Mouse (Mus musculus): ENCODE measurements around the gene Hps3. TPM values are rescaled to one million over a fixed set of nuclear protein-coding genes. Genes with fewer than 3 reads are reported as not detected.
A peak's percentile ranks its signal among the peaks of the same experiment; 100 is the strongest.

Hps3 gene
- polyA plus RNA-seq, 2 experiments: 5.3 to 5.6 TPM

DNA sequence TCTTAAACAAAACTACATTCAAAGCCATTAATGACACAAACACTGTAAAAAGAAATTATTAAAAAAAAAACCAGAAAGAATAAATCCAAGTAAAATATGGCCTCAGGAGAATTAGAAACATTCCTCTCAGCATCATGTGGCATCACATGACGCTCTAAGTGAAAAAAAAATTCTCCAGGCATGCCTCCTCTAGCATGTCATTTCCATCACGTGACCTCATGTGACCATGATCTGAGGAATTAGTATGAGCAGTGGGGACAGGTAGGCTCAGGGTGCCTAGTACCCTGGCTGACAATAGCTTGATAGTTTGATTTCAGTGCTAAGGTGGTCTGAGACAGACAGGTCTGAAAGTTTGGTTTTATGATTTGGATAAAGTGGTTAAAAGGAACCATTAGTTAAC, 54.0 kb downstream of the Hps3 start:
- WGBS (ENCODE audit: insufficient replicate concordance): 57% methylated on average over 2 of the region's 2 CpGs
- Histone ChIP-seq H3K9ac (replicated peaks) (no peak overlapping the region), H3K27me3 (ENCODE audit: control insufficient read depth, insufficient read depth, low read length) (no peaks in the 10 kb centered on the region), H3K36me3 (replicated peaks; ENCODE audit: control insufficient read depth, insufficient read depth, low read depth) (no peaks in the 10 kb centered on the region), H3K4me1 (replicated peaks; ENCODE audit: control insufficient read depth in 2 of 2, insufficient read depth in 2 of 2, low read length in 1 of 2) (no peaks in the 10 kb centered on the region; a peak in 1 of 4 replicates), H3K4me3 (ENCODE audit: insufficient read depth in 1 of 2, low read depth in 2 of 2, low read length in 2 of 2) (no peak overlapping the region), H3K9me3 (ENCODE audit: control insufficient read depth, low read length) (no peaks in the 10 kb centered on the region), H3K27ac (no peak overlapping the region), H3K4me2 (ENCODE audit: low read depth) (no peak overlapping the region)
- TF ChIP-seq CTCF (IDR thresholded peaks at IDR 0.05; ENCODE audit: low read depth) (no peak), EP300 (IDR thresholded peaks at IDR 0.05; ENCODE audit: low read depth) (no peak)
- no peak for ATAC-seq (ENCODE audit: insufficient read depth)
- DNase-seq (ENCODE audit: low read depth in 3 of 3, low spot score in 3 of 3): no peak

DNA sequence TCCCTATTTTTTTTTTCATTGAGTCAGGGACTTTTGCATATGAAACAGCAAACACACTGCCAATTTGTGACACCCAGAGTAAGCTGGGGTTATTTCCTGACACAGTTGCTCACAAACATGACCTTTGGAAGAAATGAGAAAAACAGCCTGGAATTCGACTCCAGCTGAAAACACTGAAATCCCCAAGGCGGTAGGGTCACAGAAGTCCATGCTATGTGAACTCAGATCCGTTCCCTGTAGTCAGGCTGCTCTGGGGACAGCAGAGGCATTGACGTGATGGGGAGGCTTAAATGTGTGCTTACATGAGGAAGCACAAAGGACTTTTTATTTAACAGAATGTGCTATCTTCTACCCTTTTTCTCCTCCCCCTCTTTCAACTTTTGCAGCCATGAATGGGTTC, 56.6 kb downstream of the Hps3 start:
- ATAC-seq (ENCODE audit: insufficient read depth): peak; percentile 45; the same call in 1 of the 2 replicates
- no peak for TF ChIP-seq EP300 (IDR thresholded peaks at IDR 0.05; ENCODE audit: low read depth)
- TF ChIP-seq CTCF (IDR thresholded peaks at IDR 0.05; ENCODE audit: low read depth): no peak
- H3K36me3 ChIP-seq (replicated peaks; ENCODE audit: control insufficient read depth, insufficient read depth, low read depth): no peaks in the 10 kb centered on the region
- no peak overlapping the region for H3K9ac ChIP-seq (replicated peaks)
- peak; percentile 15 to 17 (median 16) for DNase-seq (ENCODE audit: low read depth in 3 of 3, low spot score in 3 of 3)
- H3K27ac ChIP-seq: no peak overlapping the region
- 41% methylated on average over 4 of the region's 4 CpGs for WGBS (ENCODE audit: insufficient replicate concordance)
- no peak overlapping the region for H3K4me2 ChIP-seq (ENCODE audit: low read depth)
- no peaks in the 10 kb centered on the region; a peak in 1 of 4 replicates for H3K4me1 ChIP-seq (replicated peaks; ENCODE audit: control insufficient read depth in 2 of 2, insufficient read depth in 2 of 2, low read length in 1 of 2)
- H3K4me3 ChIP-seq (ENCODE audit: insufficient read depth in 1 of 2, low read depth in 2 of 2, low read length in 2 of 2): no peak overlapping the region
- H3K9me3 ChIP-seq (ENCODE audit: control insufficient read depth, low read length): no peaks in the 10 kb centered on the region
- no peaks in the 10 kb centered on the region for H3K27me3 ChIP-seq (ENCODE audit: control insufficient read depth, insufficient read depth, low read length)

DNA sequence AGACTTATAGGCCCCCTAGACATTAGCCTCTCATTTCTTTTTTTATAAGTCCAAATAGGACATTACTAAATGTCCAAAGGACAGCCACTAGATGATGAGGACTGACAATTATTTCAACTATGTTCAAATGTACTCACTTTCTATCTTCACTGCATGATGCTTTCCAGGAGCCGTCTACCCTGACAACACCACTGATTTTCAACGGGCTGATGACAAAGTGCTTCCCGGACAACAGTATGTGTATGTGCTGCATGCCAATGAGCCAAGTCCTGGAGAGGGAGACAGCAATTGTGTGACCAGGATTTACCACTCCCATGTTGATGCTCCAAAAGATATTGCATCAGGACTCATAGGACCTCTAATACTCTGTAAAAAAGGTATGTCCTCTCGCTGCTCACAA, 69.0 kb downstream of the Hps3 start:
- no peak overlapping the region for H3K27ac ChIP-seq
- no peak overlapping the region for H3K4me2 ChIP-seq (ENCODE audit: low read depth)
- H3K27me3 ChIP-seq (ENCODE audit: control insufficient read depth, insufficient read depth, low read length): no peaks in the 10 kb centered on the region
- TF ChIP-seq EP300 (IDR thresholded peaks at IDR 0.05; ENCODE audit: low read depth): no peak
- TF ChIP-seq CTCF (IDR thresholded peaks at IDR 0.05; ENCODE audit: low read depth): no peak
- no peak overlapping the region for H3K9ac ChIP-seq (replicated peaks)
- DNase-seq (ENCODE audit: low read depth in 3 of 3, low spot score in 3 of 3) (no peak), ATAC-seq (ENCODE audit: insufficient read depth) (no peak)
- no peaks in the 10 kb centered on the region for H3K9me3 ChIP-seq (ENCODE audit: control insufficient read depth, low read length)
- H3K4me3 ChIP-seq (ENCODE audit: insufficient read depth in 1 of 2, low read depth in 2 of 2, low read length in 2 of 2): no peak overlapping the region
- 66% methylated on average over 4 of the region's 4 CpGs for WGBS (ENCODE audit: insufficient replicate concordance)
- H3K4me1 ChIP-seq (replicated peaks; ENCODE audit: control insufficient read depth in 2 of 2, insufficient read depth in 2 of 2, low read length in 1 of 2): peaks cover 0 to 2% of the 10 kb centered on the region in 2 experiments; a peak in 2 of 4 replicates
- H3K36me3 ChIP-seq (replicated peaks; ENCODE audit: control insufficient read depth, insufficient read depth, low read depth): no peaks in the 10 kb centered on the region

DNA sequence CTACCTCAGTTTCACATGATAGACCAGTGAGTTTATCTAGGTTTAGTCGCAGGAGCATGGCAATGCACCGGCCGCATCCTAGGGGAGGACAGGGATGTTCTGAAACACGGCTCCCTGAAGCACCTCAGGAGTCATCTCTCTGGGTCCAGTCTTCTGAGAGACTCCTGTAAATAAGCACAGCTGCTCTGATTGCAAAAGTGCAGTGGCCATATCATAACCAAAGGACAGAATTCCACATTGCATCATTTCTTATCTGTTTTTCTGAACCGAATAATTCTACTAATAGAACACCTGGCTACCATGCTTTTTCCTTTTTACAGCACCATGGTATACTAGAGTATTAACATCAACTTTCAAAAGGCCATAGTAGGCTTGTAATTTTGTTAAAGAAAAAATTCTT, 69.9 kb downstream of the Hps3 start:
- 54% methylated on average over 5 of the region's 5 CpGs for WGBS (ENCODE audit: insufficient replicate concordance)
- ATAC-seq (ENCODE audit: insufficient read depth): no peak

DNA sequence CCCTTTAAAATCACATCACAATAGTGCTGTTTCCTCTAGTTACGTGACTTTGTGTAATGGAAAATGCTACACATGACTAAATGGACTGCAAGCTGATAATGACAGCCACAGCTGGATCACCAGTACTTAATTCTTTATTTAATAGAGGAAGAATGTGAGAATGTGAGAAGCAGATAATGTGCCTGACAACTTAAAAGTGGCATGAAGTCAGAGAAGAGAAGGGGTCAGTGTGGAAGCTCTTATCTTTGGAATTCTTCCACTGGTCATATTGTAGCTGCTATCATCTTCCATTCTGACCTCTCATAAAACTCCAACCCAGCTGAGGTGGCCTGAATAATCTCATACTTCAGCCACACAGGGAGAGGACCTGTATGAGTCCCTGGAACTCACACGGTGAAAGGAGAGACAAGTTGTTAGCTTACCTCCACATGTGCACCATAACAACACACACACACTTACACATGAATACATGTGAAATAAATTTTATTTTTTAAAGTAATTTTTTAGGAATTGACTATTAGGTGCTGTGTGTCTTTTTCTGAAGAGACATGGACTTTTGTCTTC, 70.4 kb downstream of the Hps3 start:
- H3K4me3 ChIP-seq (ENCODE audit: insufficient read depth in 1 of 2, low read depth in 2 of 2, low read length in 2 of 2): no peak overlapping the region
- H3K27ac ChIP-seq: no peak overlapping the region
- TF ChIP-seq CTCF (IDR thresholded peaks at IDR 0.05; ENCODE audit: low read depth) (no peak), EP300 (IDR thresholded peaks at IDR 0.05; ENCODE audit: low read depth) (no peak)
- no peaks in the 10 kb centered on the region for H3K36me3 ChIP-seq (replicated peaks; ENCODE audit: control insufficient read depth, insufficient read depth, low read depth)
- no peak for DNase-seq (ENCODE audit: low read depth in 3 of 3, low spot score in 3 of 3)
- H3K4me1 ChIP-seq (replicated peaks; ENCODE audit: control insufficient read depth in 2 of 2, insufficient read depth in 2 of 2, low read length in 1 of 2): peaks cover 0 to 4% of the 10 kb centered on the region in 2 experiments; a peak in 2 of 4 replicates
- WGBS (ENCODE audit: insufficient replicate concordance): 66% methylated on average over 2 of the region's 2 CpGs
- H3K9me3 ChIP-seq (ENCODE audit: control insufficient read depth, low read length): no peaks in the 10 kb centered on the region
- no peaks in the 10 kb centered on the region for H3K27me3 ChIP-seq (ENCODE audit: control insufficient read depth, insufficient read depth, low read length)
- no peak overlapping the region for H3K4me2 ChIP-seq (ENCODE audit: low read depth)
- no peak for ATAC-seq (ENCODE audit: insufficient read depth)
- H3K9ac ChIP-seq (replicated peaks): no peak overlapping the region

More for the DNA sequence above, 69.9 kb downstream of the Hps3 start:
- TF ChIP-seq EP300 (IDR thresholded peaks at IDR 0.05; ENCODE audit: low read depth) (no peak), CTCF (IDR thresholded peaks at IDR 0.05; ENCODE audit: low read depth) (no peak)
- Histone ChIP-seq H3K4me2 (ENCODE audit: low read depth) (no peak overlapping the region), H3K36me3 (replicated peaks; ENCODE audit: control insufficient read depth, insufficient read depth, low read depth) (no peaks in the 10 kb centered on the region), H3K4me3 (ENCODE audit: insufficient read depth in 1 of 2, low read depth in 2 of 2, low read length in 2 of 2) (no peak overlapping the region), H3K4me1 (replicated peaks; ENCODE audit: control insufficient read depth in 2 of 2, insufficient read depth in 2 of 2, low read length in 1 of 2) (peaks cover 0 to 4% of the 10 kb centered on the region in 2 experiments; a peak in 2 of 4 replicates), H3K27me3 (ENCODE audit: control insufficient read depth, insufficient read depth, low read length) (no peaks in the 10 kb centered on the region), H3K9me3 (ENCODE audit: control insufficient read depth, low read length) (no peaks in the 10 kb centered on the region), H3K27ac (no peak overlapping the region), H3K9ac (replicated peaks) (no peak overlapping the region)
- no peak for DNase-seq (ENCODE audit: low read depth in 3 of 3, low spot score in 3 of 3)
